Mouse (Mus musculus) megakaryocyte, embryonic 14.5 days (primary cell): ENCODE data around the gene Zfp768.

Experiments
- FLI1 ChIP-seq: IDR thresholded peaks from 2 replicates; pipeline ENCODE4 v1.6.1; 2012; ENCODE audit warnings: low read length, inconsistent platforms, mixed read lengths
- GATA1 ChIP-seq: IDR thresholded peaks from 3 replicates; pipeline ENCODE4 v1.6.1; 2012; ENCODE audit warnings: mixed read lengths, low read length, inconsistent platforms, borderline replicate concordance

DNA sequence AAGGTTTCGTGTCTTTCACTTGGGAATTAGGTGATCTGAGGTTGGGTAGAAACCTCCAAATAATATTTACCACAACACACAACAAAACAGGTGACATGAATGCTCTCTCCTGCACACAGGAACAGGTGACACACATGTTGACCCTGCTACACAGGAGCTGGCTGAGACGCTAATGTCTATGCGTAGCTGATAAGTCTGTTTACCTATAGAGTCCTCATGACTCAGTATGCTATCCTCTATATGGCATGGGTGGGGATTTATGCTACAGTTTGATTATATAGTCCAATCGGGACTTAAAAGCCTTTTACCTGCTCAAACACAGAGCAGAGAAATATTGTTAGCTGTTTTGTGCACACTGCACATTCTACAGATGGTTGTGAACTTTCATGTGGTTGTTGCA lies 14.9 kb upstream of the Zfp768 start:
- TF ChIP-seq FLI1 (no peak), GATA1 (no peak)
